In the genomic region with DNA sequence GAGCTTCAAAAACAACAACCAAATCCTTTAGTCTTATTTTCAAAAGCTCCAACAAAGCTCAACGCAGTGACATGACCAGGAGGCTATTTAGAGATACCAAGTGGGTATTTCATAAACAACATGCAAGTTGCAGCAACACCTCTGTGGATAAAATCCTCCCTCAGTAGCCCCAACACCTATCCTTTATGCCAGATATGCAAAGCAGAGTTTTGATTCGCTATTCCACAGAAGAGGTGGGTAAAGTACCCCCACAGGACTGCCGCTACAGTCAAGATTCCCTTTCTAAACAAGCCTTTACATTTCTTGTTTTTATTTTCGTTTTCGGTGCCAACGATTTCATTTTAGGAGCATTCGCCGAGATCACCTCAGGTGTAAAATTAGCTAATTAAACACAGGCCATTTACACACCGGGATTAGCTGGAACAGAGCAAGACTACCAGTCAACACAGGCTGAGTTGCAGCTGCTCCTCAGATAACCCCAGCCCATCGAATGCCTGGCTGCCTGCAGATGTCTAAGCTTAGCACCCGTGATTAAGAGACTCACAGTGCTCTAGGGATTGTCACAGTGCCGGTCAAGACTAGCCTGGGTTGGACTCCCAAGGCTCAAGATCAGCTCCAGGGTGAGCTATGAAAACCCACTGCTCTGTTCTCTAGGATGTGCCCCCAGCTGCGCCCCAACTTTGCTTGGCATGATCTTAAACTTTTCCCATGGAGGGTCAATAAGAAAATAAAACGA, we compare ENCODE assay signal across 7 mouse cellular contexts. TPM values are rescaled to one million over a fixed set of nuclear protein-coding genes. Genes with fewer than 3 reads are reported as not detected.
DNase-seq lines count a peak whose midpoint lies in the region; ATAC-seq and TF ChIP-seq lines count a peak whose summit lies in the region.

No protein-coding gene starts in this region.

- peak overlapping the region; percentile 29; the same call in 1 of the 2 replicates for H3K9ac ChIP-seq in lung, embryonic 14.5 days
- no peak overlapping the region for H3K9ac ChIP-seq in embryonic facial prominence, embryonic 15.5 days
- no peak overlapping the region for H3K9ac ChIP-seq in intestine, embryonic 16.5 days (ENCODE audit: low read depth, low read length)
- H3K9ac ChIP-seq in neural tube, embryonic 14.5 days (replicated peaks; ENCODE audit: low read depth, low read length), result peak overlapping the region; percentile 63

- H3K4me2 ChIP-seq in lung, embryonic 14.5 days, result peak overlapping the region; percentile 93
- peak overlapping the region; percentile 98 for H3K4me2 ChIP-seq in embryonic facial prominence, embryonic 15.5 days (replicated peaks)
- H3K4me2 ChIP-seq in intestine, embryonic 16.5 days (ENCODE audit: low read depth, low read length), result peak overlapping the region; percentile 97
- peak overlapping the region; percentile 91 for H3K4me2 ChIP-seq in neural tube, embryonic 14.5 days (ENCODE audit: low read depth, low read length)

- peaks cover 23% of the 10 kb centered on the region for H3K27me3 ChIP-seq in lung, embryonic 14.5 days (ENCODE audit: insufficient read depth, low read length)
- H3K27me3 ChIP-seq in embryonic facial prominence, embryonic 15.5 days, result peaks cover 19% of the 10 kb centered on the region
- peaks cover 12% of the 10 kb centered on the region; the same call in 1 of the 2 replicates for H3K27me3 ChIP-seq in intestine, embryonic 16.5 days (replicated peaks; ENCODE audit: control insufficient read depth, insufficient read depth, low read length)
- no peaks in the 10 kb centered on the region for H3K27me3 ChIP-seq in neural tube, embryonic 14.5 days (ENCODE audit: control insufficient read depth, insufficient read depth, low read length)

- ATAC-seq in lung, embryonic 14.5 days (ENCODE audit: insufficient read depth), result peak; percentile 28; the same call in 1 of the 2 replicates
- peak; percentile 64 for ATAC-seq in embryonic facial prominence, embryonic 15.5 days (ENCODE audit: insufficient number of reproducible peaks, low FRiP score, low TSS enrichment, low read depth)
- peak; percentile 37 for ATAC-seq in intestine, embryonic 16.5 days
- ATAC-seq in neural tube, embryonic 14.5 days (ENCODE audit: low read depth), result peak; percentile 72

- no peaks in the 10 kb centered on the region for H3K36me3 ChIP-seq in lung, embryonic 14.5 days (ENCODE audit: insufficient read depth)
- H3K36me3 ChIP-seq in embryonic facial prominence, embryonic 15.5 days, result no peaks in the 10 kb centered on the region
- no peaks in the 10 kb centered on the region for H3K36me3 ChIP-seq in intestine, embryonic 16.5 days (ENCODE audit: control insufficient read depth, insufficient read depth, low read length)
- no peaks in the 10 kb centered on the region for H3K36me3 ChIP-seq in neural tube, embryonic 14.5 days (ENCODE audit: control insufficient read depth, insufficient read depth, low read length)

- no peak for TF ChIP-seq CTCF in lung, embryonic 14.5 days (IDR thresholded peaks at IDR 0.05; ENCODE audit: low read depth)

- H3K4me1 ChIP-seq in lung, embryonic 14.5 days (ENCODE audit: insufficient read depth), result no peaks in the 10 kb centered on the region
- H3K4me1 ChIP-seq in embryonic facial prominence, embryonic 15.5 days, result peaks cover 9% of the 10 kb centered on the region
- peaks cover 8% of the 10 kb centered on the region for H3K4me1 ChIP-seq in intestine, embryonic 16.5 days (ENCODE audit: control insufficient read depth, insufficient read depth, low read length)
- H3K4me1 ChIP-seq in neural tube, embryonic 14.5 days (ENCODE audit: control insufficient read depth, insufficient read depth, low read length), result no peaks in the 10 kb centered on the region

- peak overlapping the region; percentile 52 for H3K4me3 ChIP-seq in lung, embryonic 14.5 days (ENCODE audit: low read depth, low read length)
- H3K4me3 ChIP-seq in embryonic facial prominence, embryonic 15.5 days (replicated peaks), result peak overlapping the region; percentile 55
- H3K4me3 ChIP-seq in intestine, embryonic 16.5 days (ENCODE audit: low read length), result peak overlapping the region; percentile 59
- H3K4me3 ChIP-seq in neural tube, embryonic 14.5 days (ENCODE audit: low read depth, low read length), result peak overlapping the region; percentile 56

- no peak overlapping the region for H3K27ac ChIP-seq in lung, embryonic 14.5 days (ENCODE audit: low read depth)
- no peak overlapping the region for H3K27ac ChIP-seq in embryonic facial prominence, embryonic 15.5 days (replicated peaks)
- H3K27ac ChIP-seq in intestine, embryonic 16.5 days (ENCODE audit: low read length), result no peak overlapping the region
- no peak overlapping the region for H3K27ac ChIP-seq in neural tube, embryonic 14.5 days (ENCODE audit: low read depth, low read length)

- H3K9me3 ChIP-seq in lung, embryonic 14.5 days (ENCODE audit: low read depth, low read length), result no peaks in the 10 kb centered on the region
- no peaks in the 10 kb centered on the region for H3K9me3 ChIP-seq in embryonic facial prominence, embryonic 15.5 days (replicated peaks)
- H3K9me3 ChIP-seq in intestine, embryonic 16.5 days (ENCODE audit: control insufficient read depth, low read length), result no peaks in the 10 kb centered on the region
- no peaks in the 10 kb centered on the region for H3K9me3 ChIP-seq in neural tube, embryonic 14.5 days (ENCODE audit: control insufficient read depth, low read length)

- DNase-seq in lung, embryonic 14.5 days, result no peak
- DNase-seq in lung, postnatal 14 days, result no peak
- no peak for DNase-seq in gastrocnemius, postnatal 4 days (ENCODE audit: low spot score in 2 of 2)
- no peak for DNase-seq in adrenal gland, postnatal 4 days (ENCODE audit: low spot score in 2 of 2)

- 19% methylated on average over 14 of the region's 14 CpGs for WGBS in lung, embryonic 14.5 days
- 13% methylated on average over 14 of the region's 14 CpGs for WGBS in embryonic facial prominence, embryonic 15.5 days
- WGBS in intestine, embryonic 16.5 days, result 16% methylated on average over 14 of the region's 14 CpGs
- WGBS in neural tube, embryonic 14.5 days, result 10% methylated on average over 14 of the region's 14 CpGs

RNA-seq across cellular contexts. Expression of gene Slc24a2, which starts 0.9 kb away (rescaled TPM):
- polyA plus RNA-seq in lung, embryonic 14.5 days (2014; fragmentation: Nextera tagmentation; extraction: Ambion mirVana), result 0.04 and 0.18 TPM in 2 replicates
- polyA plus RNA-seq in embryonic facial prominence, embryonic 15.5 days (2015; fragmentation: Nextera tagmentation; extraction: Ambion mirVana), result 0.75 and 1.3 TPM in 2 replicates
- 0.01 TPM in 1 of 2 replicates, not detected in the other for polyA plus RNA-seq in intestine, embryonic 16.5 days (2015; fragmentation: Nextera tagmentation; extraction: Ambion mirVana)
- 3.8 and 8.2 TPM in 2 replicates for polyA plus RNA-seq in neural tube, embryonic 14.5 days (2014; fragmentation: Nextera tagmentation; extraction: Ambion mirVana)
- 1 to 10 TPM in 1 of 2 experiments, under 1 TPM in 1; 0.42 to 1.1 TPM for total RNA-seq in gastrocnemius, postnatal 4 days (2021)
- 10 to 100 TPM; 22.5 to 22.8 TPM for total RNA-seq in adrenal gland, postnatal 4 days (2021)

Comparison
In these comparisons a context has a peak if more than half of its experiments do, and no peak if none do; other contexts are left out.
1. H3K9ac ChIP-seq: peak in lung, embryonic 14.5 days (single experiment) and neural tube, embryonic 14.5 days (single experiment); none in embryonic facial prominence, embryonic 15.5 days (single experiment) and intestine, embryonic 16.5 days (single experiment).
2. Peak in every context shown above with its lines, with median percentiles within 50 percentile points of each other: ATAC-seq, H3K4me2 ChIP-seq and H3K4me3 ChIP-seq.